Mouse (Mus musculus) intestine, postnatal 0 days (tissue): ENCODE measurements around the gene Spock2. TPM values are rescaled to one million over a fixed set of nuclear protein-coding genes. Genes with fewer than 3 reads are reported as not detected.

Experiments used
- ATAC-seq: fragments of 200-750 bp; cut with Nextera tagmentation; 2 replicates; pipeline ENCODE4 v1.8.0; 2017; ENCODE audit warnings: mild to moderate bottlenecking, moderate TSS enrichment, moderate library complexity
- H3K27ac ChIP-seq: fragments of 300-500 bp; sonication (generic); 2 replicates; pipeline ENCODE4 v1.5.1; 2014; ENCODE audit warnings: mild to moderate bottlenecking, low read depth, low read length, moderate library complexity
- H3K27me3 ChIP-seq: fragments of 300-500 bp; sonication (generic); replicated peaks from 2 replicates; pipeline ENCODE4 v1.6.1; 2014; ENCODE audit warnings: low read length, mixed read lengths; ENCODE audit not compliant: control insufficient read depth, insufficient read depth
- H3K36me3 ChIP-seq: fragments of 300-500 bp; sonication (generic); 2 replicates; pipeline ENCODE4 v1.6.1; 2014; ENCODE audit warnings: mild to moderate bottlenecking, moderate library complexity; ENCODE audit not compliant: control insufficient read depth, insufficient read depth
- H3K4me1 ChIP-seq: fragments of 300-500 bp; sonication (generic); replicated peaks from 2 replicates; pipeline ENCODE4 v1.6.1; 2014; ENCODE audit warnings: antibody characterized with exemption, low read length, mixed read lengths; ENCODE audit not compliant: control insufficient read depth, insufficient read depth
- H3K4me2 ChIP-seq: fragments of 300-500 bp; sonication (generic); replicated peaks from 2 replicates; pipeline ENCODE4 v1.6.1; 2014; ENCODE audit warnings: low read depth, mild to moderate bottlenecking, moderate library complexity
- H3K4me3 ChIP-seq: fragments of 300-500 bp; sonication (generic); 2 replicates; pipeline ENCODE4 v1.5.1; 2014; ENCODE audit warnings: low read depth, low read length
- H3K9ac ChIP-seq: fragments of 300-500 bp; sonication (generic); 2 replicates; pipeline ENCODE4 v1.6.1; 2014; ENCODE audit warnings: mild to moderate bottlenecking, low read depth, low read length
- H3K9me3 ChIP-seq: fragments of 300-500 bp; sonication (generic); 2 replicates; pipeline ENCODE4 v1.6.1; 2016; ENCODE audit warnings: mixed run types; ENCODE audit not compliant: control insufficient read depth
- CTCF ChIP-seq: sonication (generic); IDR thresholded peaks from 2 replicates; pipeline ENCODE4 v1.5.1; 2016; ENCODE audit warnings: low read depth, mild to moderate bottlenecking, control low read depth, antibody characterized with exemption, moderate library complexity
- WGBS: fragments of 180-500 bp; shearing (Covaris S2); extraction: QIAGEN DNeasy Blood & Tissue Kit; methylation state at CpG from one replicate; pipeline ENCODE4 v1.1.7; 2014; 5-methylcytosine and 5-hydroxymethylcytosine counted together
- polyA plus RNA-seq: library from polyadenylated mRNA; unstranded; fragments of >200 nt; fragmentation: Nextera tagmentation; extraction: Ambion mirVana; gene quantifications from 2 replicates; pipeline ENCODE4 v1.2.1, GENCODE M21; 2015

Gene Spock2
- polyA plus RNA-seq = 2.1 and 2.4 TPM in 2 replicates

- H3K4me1 ChIP-seq = no peaks in the 10 kb centered on the region
- H3K4me2 ChIP-seq = peak within 1 kb of the TSS; percentile 96
- WGBS = under 1% methylated on average over 22 of the region's 22 CpGs
- peaks cover 32% of the 10 kb centered on the region for H3K27me3 ChIP-seq
- H3K27ac ChIP-seq = no peak within 1 kb of the TSS
- peak within 1 kb of the TSS; percentile 40 for H3K9ac ChIP-seq
- H3K4me3 ChIP-seq = peak within 1 kb of the TSS; percentile 51
- no peak for TF ChIP-seq CTCF
- ATAC-seq = peak; percentile 22; the same call in 1 of the 2 replicates
- H3K9me3 ChIP-seq = no peaks in the 10 kb centered on the region
- H3K36me3 ChIP-seq = 0 out of 2 replicates have a peak, but pooled peaks cover 2% of the 10 kb centered on the region
These were observed at the start of gene Spock2 for GRCm38 (mm10) chr10:60106146-60106530. TSS of gene Spock2 (plus strand) at chr10:60106219.

GRCm38 (mm10) chr10:60062173-60062572, 43.8 kb upstream of the Spock2 start:
- WGBS = 80% methylated on average over 5 of the region's 5 CpGs
- H3K4me2 ChIP-seq = no peak overlapping the region
- no peak for ATAC-seq
- H3K36me3 ChIP-seq = peaks cover 8% of the 10 kb centered on the region
- no peak overlapping the region for H3K27ac ChIP-seq
- no peak overlapping the region for H3K9ac ChIP-seq
- H3K27me3 ChIP-seq = no peaks in the 10 kb centered on the region
- no peaks in the 10 kb centered on the region for H3K4me1 ChIP-seq
- no peak for TF ChIP-seq CTCF
- H3K9me3 ChIP-seq = peaks cover 2% of the 10 kb centered on the region; the same call in 1 of the 2 replicates
- H3K4me3 ChIP-seq = no peak overlapping the region

- no peaks in the 10 kb centered on the region for H3K27me3 ChIP-seq
- H3K9ac ChIP-seq = no peak overlapping the region
- no peaks in the 10 kb centered on the region for H3K4me1 ChIP-seq
- peaks cover 8% of the 10 kb centered on the region for H3K36me3 ChIP-seq
- H3K27ac ChIP-seq = no peak overlapping the region
- no peaks in the 10 kb centered on the region for H3K9me3 ChIP-seq
- no peak for ATAC-seq
- no peak overlapping the region for H3K4me3 ChIP-seq
- TF ChIP-seq CTCF = no peak
- no peak overlapping the region for H3K4me2 ChIP-seq
- 46% methylated on average over 5 of the region's 5 CpGs for WGBS
These were observed 43.1 kb upstream of the Spock2 start for GRCm38 (mm10) chr10:60062931-60063330.

- H3K36me3 ChIP-seq = peaks cover 8% of the 10 kb centered on the region
- no peaks in the 10 kb centered on the region for H3K9me3 ChIP-seq
- no peak overlapping the region for H3K27ac ChIP-seq
- no peaks in the 10 kb centered on the region for H3K27me3 ChIP-seq
- H3K4me2 ChIP-seq = no peak overlapping the region
- H3K4me1 ChIP-seq = no peaks in the 10 kb centered on the region
- peak; percentile 83 for TF ChIP-seq CTCF
- 0 out of 2 replicates have a peak, but pooled peaks have one; percentile 31 for ATAC-seq
- H3K4me3 ChIP-seq = no peak overlapping the region
- H3K9ac ChIP-seq = no peak overlapping the region
- 68% methylated on average over 3 of the region's 3 CpGs for WGBS
These were observed 39.5 kb upstream of the Spock2 start for GRCm38 (mm10) chr10:60066524-60066923.

GRCm38 (mm10) chr10:60075159-60075558, 30.9 kb upstream of the Spock2 start:
- H3K4me2 ChIP-seq = no peak overlapping the region
- H3K4me1 ChIP-seq = no peaks in the 10 kb centered on the region
- no peaks in the 10 kb centered on the region for H3K27me3 ChIP-seq
- H3K4me3 ChIP-seq = no peak overlapping the region
- ATAC-seq = no peak
- H3K36me3 ChIP-seq = no peaks in the 10 kb centered on the region
- no peaks in the 10 kb centered on the region for H3K9me3 ChIP-seq
- no peak overlapping the region for H3K27ac ChIP-seq
- TF ChIP-seq CTCF = no peak
- WGBS = 92% methylated on average over 1 of the region's 1 CpGs
- no peak overlapping the region for H3K9ac ChIP-seq

- Histone ChIP-seq H3K27me3 (no peaks in the 10 kb centered on the region), H3K4me3 (no peak overlapping the region), H3K27ac (no peak overlapping the region), H3K4me1 (no peaks in the 10 kb centered on the region; the same call in 1 of the 2 replicates), H3K9ac (no peak overlapping the region), H3K9me3 (no peaks in the 10 kb centered on the region), H3K36me3 (no peaks in the 10 kb centered on the region), H3K4me2 (no peak overlapping the region)
- no peak for ATAC-seq
- TF ChIP-seq CTCF = no peak
- 94% methylated on average over 7 of the region's 7 CpGs for WGBS
These were observed 28.8 kb upstream of the Spock2 start for GRCm38 (mm10) chr10:60077226-60077625.
